Mouse (Mus musculus): ENCODE measurements around the gene Klhl29. TPM values are rescaled to one million over a fixed set of nuclear protein-coding genes. Genes with fewer than 3 reads are reported as not detected.

Gene Klhl29
- polyA plus RNA-seq, 1 experiment, result 0.02 TPM

DNA sequence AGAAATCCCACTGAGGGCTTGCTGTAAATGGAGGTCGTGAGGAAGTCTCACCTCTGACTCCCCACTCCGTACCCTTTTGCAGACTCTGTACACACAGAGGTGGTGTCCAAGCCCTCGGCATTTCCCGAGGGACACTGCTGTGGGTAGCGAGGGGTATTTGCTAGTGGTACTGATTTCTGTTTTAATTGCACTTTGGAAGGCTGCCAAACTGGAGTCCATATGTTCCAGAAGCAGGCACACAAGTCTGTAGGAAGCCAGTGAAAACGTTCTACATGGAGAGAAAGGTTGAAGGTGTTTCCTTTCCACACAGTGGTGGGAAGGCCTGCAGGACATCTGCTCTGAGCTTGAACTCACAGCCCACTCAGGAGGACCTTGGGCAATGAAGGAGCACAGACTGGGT, 181.3 kb downstream of the Klhl29 start:
- H3K4me2 ChIP-seq (ENCODE audit: low read depth), result no peak overlapping the region
- TF ChIP-seq USF1 (IDR thresholded peaks at IDR 0.05; ENCODE audit: low read depth) (no peak), MYOD1 (IDR thresholded peaks at IDR 0.05; ENCODE audit: control insufficient read depth in 1 of 3, insufficient read length in 2 of 3, low read depth in 2 of 3) (no peak)
- H3K4me3 ChIP-seq, result no peak overlapping the region
- H3K36me3 ChIP-seq (ENCODE audit: control insufficient read depth, insufficient read depth), result no peaks in the 10 kb centered on the region
- H3K79me2 ChIP-seq (ENCODE audit: control insufficient read depth, insufficient read depth), result no peaks in the 10 kb centered on the region
- H3ac ChIP-seq (ENCODE audit: control insufficient read depth, insufficient read length), result no peak overlapping the region
- H3K27me3 ChIP-seq (ENCODE audit: control insufficient read depth, insufficient read depth, insufficient read length), result no peaks in the 10 kb centered on the region

DNA sequence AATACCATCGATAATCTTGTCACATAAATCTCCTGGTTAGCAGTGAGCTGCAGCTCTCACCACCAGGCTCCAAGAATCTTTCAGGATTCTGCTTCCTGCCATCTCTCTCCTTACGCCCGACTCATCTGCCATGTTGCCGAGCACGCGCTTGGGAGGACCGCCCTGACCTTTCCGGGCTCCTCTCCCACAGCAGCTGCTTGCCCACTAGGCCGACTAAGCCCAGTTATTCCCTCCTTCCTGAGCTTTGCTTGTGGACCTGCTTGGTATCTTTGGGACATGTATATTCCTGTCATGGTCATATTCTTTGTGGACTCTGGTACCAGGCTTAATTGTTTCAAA, 183.1 kb downstream of the Klhl29 start:
- Histone ChIP-seq H3K79me2 (ENCODE audit: control insufficient read depth, insufficient read depth) (no peaks in the 10 kb centered on the region), H3K36me3 (ENCODE audit: control insufficient read depth, insufficient read depth) (no peaks in the 10 kb centered on the region), H3K4me2 (ENCODE audit: low read depth) (peak overlapping the region; percentile 12), H3K4me3 (no peak overlapping the region), H3K27me3 (ENCODE audit: control insufficient read depth, insufficient read depth, insufficient read length) (no peaks in the 10 kb centered on the region), H3ac (ENCODE audit: control insufficient read depth, insufficient read length) (no peak overlapping the region)
- TF ChIP-seq E2F4 (IDR thresholded peaks at IDR 0.05; ENCODE audit: insufficient read depth) (no peak), TCF3 (IDR thresholded peaks at IDR 0.05; ENCODE audit: insufficient read length, low read depth) (no peak), POLR2AphosphoS2 (IDR thresholded peaks at IDR 0.05; ENCODE audit: insufficient read length, low read depth) (no peak), SRF (IDR thresholded peaks at IDR 0.05; ENCODE audit: control insufficient read depth, insufficient read length, low read depth) (no peak), USF1 (IDR thresholded peaks at IDR 0.05; ENCODE audit: low read depth) (no peak), CEBPB (IDR thresholded peaks at IDR 0.05; ENCODE audit: insufficient read depth, poor library complexity, severe bottlenecking) (no peak), REST (IDR thresholded peaks at IDR 0.05; ENCODE audit: insufficient read depth, insufficient read length) (no peak), TCF12 (IDR thresholded peaks at IDR 0.05; ENCODE audit: insufficient read depth, poor library complexity, severe bottlenecking) (no peak), MYOG (IDR thresholded peaks at IDR 0.05; ENCODE audit: control insufficient read depth in 1 of 3, insufficient read depth in 1 of 3, insufficient read length in 2 of 3, low read depth in 2 of 3) (no peak)

- H3K79me2 ChIP-seq (ENCODE audit: control insufficient read depth, insufficient read depth), result no peaks in the 10 kb centered on the region
- no peak overlapping the region for H3ac ChIP-seq (ENCODE audit: control insufficient read depth, insufficient read length)
- H3K4me3 ChIP-seq, result no peak overlapping the region
- H3K27me3 ChIP-seq (ENCODE audit: control insufficient read depth, insufficient read depth, insufficient read length), result no peaks in the 10 kb centered on the region
- H3K4me2 ChIP-seq (ENCODE audit: low read depth), result peak overlapping the region; percentile 48
- no peak for TF ChIP-seq MAX (IDR thresholded peaks at IDR 0.05; ENCODE audit: low read depth)
- TF ChIP-seq E2F4 (IDR thresholded peaks at IDR 0.05; ENCODE audit: insufficient read depth), result no peak
- TF ChIP-seq POLR2A (IDR thresholded peaks at IDR 0.05; ENCODE audit: insufficient read length, low read depth), result no peak
- TF ChIP-seq SRF (IDR thresholded peaks at IDR 0.05; ENCODE audit: control insufficient read depth, insufficient read length, low read depth), result no peak
- TF ChIP-seq MYOD1 (IDR thresholded peaks at IDR 0.05; ENCODE audit: control insufficient read depth in 1 of 3, insufficient read length in 2 of 3, low read depth in 2 of 3), result no peak
- no peak for TF ChIP-seq REST (IDR thresholded peaks at IDR 0.05; ENCODE audit: insufficient read depth, insufficient read length)
- no peak for TF ChIP-seq TCF3 (IDR thresholded peaks at IDR 0.05; ENCODE audit: insufficient read length, low read depth)
- TF ChIP-seq USF1 (IDR thresholded peaks at IDR 0.05; ENCODE audit: low read depth), result no peak
- no peak for TF ChIP-seq TCF12 (IDR thresholded peaks at IDR 0.05; ENCODE audit: insufficient read depth, poor library complexity, severe bottlenecking)
- no peak for TF ChIP-seq CEBPB (IDR thresholded peaks at IDR 0.05; ENCODE audit: insufficient read depth, poor library complexity, severe bottlenecking)
- TF ChIP-seq MYOG (IDR thresholded peaks at IDR 0.05; ENCODE audit: control insufficient read depth in 1 of 3, insufficient read depth in 1 of 3, insufficient read length in 2 of 3, low read depth in 2 of 3), result no peak
- H3K36me3 ChIP-seq (ENCODE audit: control insufficient read depth, insufficient read depth), result no peaks in the 10 kb centered on the region
These were observed 183.7 kb downstream of the Klhl29 start for GRCm38 (mm10) chr12:5191628-5192379.

GRCm38 (mm10) chr12:5191206-5191605, 184.3 kb downstream of the Klhl29 start:
- H3K36me3 ChIP-seq (ENCODE audit: control insufficient read depth, insufficient read depth), result no peaks in the 10 kb centered on the region
- peak overlapping the region; percentile 48 for H3K4me2 ChIP-seq (ENCODE audit: low read depth)
- H3K4me3 ChIP-seq, result no peak overlapping the region
- peak in 1 of 3 experiments; percentile 38 for TF ChIP-seq MYOD1 (IDR thresholded peaks at IDR 0.05; ENCODE audit: control insufficient read depth in 1 of 3, insufficient read length in 2 of 3, low read depth in 2 of 3)
- no peak for TF ChIP-seq MYOG (IDR thresholded peaks at IDR 0.05; ENCODE audit: control insufficient read depth in 1 of 3, insufficient read depth in 1 of 3, insufficient read length in 2 of 3, low read depth in 2 of 3)
- no peak overlapping the region for H3ac ChIP-seq (ENCODE audit: control insufficient read depth, insufficient read length)
- no peaks in the 10 kb centered on the region for H3K27me3 ChIP-seq (ENCODE audit: control insufficient read depth, insufficient read depth, insufficient read length)
- H3K79me2 ChIP-seq (ENCODE audit: control insufficient read depth, insufficient read depth), result no peaks in the 10 kb centered on the region

DNA sequence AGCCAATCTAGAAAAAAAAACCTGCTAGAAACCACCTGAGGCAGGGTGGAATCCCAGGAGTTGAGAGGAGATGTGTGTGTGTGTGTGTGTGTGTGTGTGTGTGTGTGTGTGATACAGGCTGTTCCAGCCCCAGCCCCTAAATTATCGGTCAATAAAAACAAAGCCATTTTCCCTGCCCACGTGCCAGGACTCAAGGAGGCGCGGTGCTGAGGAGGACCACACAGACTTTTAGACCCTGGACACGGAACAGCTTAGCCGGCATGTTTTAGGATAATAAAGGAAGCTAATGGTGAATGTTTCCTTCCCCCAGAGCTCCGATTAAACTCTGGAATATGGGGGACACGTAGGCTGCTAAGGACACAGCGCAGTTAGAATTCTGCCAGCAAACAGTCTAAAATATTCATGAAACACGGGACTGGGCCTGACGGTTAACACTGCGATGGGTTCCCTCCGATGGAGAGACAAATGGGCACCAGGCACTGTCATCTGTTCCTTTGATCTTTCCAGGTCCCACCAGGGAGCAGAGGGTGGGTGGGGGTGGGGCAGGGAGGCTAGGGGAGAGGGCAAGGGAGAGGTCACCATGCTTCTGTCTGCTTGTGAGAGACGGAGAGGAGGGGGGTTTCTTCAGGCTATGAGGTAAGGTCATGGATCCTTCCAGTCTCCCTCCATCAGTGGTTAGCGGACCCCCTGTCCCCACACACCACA, 185.9 kb downstream of the Klhl29 start:
- H3K36me3 ChIP-seq (ENCODE audit: control insufficient read depth, insufficient read depth), result no peaks in the 10 kb centered on the region
- H3K4me2 ChIP-seq (ENCODE audit: low read depth), result no peak overlapping the region
- H3K4me3 ChIP-seq, result no peak overlapping the region
- no peaks in the 10 kb centered on the region for H3K79me2 ChIP-seq (ENCODE audit: control insufficient read depth, insufficient read depth)
- H3K27me3 ChIP-seq (ENCODE audit: control insufficient read depth, insufficient read depth, insufficient read length), result no peaks in the 10 kb centered on the region
- no peak overlapping the region for H3ac ChIP-seq (ENCODE audit: control insufficient read depth, insufficient read length)
- TF ChIP-seq REST (IDR thresholded peaks at IDR 0.05; ENCODE audit: insufficient read depth, insufficient read length), result no peak
- no peak for TF ChIP-seq POLR2A (IDR thresholded peaks at IDR 0.05; ENCODE audit: insufficient read length, low read depth)

Data from myocyte (in vitro differentiated cells).